Mouse (Mus musculus) Patski (cell line): ENCODE measurements at regions not wholly inside any gene's neighbourhood (a gene's known extent, or its start where the extent isn't known, plus 50 kb on each side); places are given as distances from the start of the nearest gene placed in this dataset.

Source experiments
- ATAC-seq: fragments of 100-300 bp; one replicate; pipeline ENCODE4 v1.8.0; 2021
- CTCF ChIA-PET: fragments of 350-600 bp; sonication (Branson Sonifier 250); formaldehyde crosslinking; loops from one replicate; lab custom pipeline; 2022; ENCODE audit warnings: inconsistent platforms; lab: Charles Lee
- POLR2A ChIA-PET: fragments of 350-600 bp; sonication (Branson Sonifier 250); formaldehyde crosslinking; loops from one replicate; lab custom pipeline; 2022; ENCODE audit warnings: antibody characterized with exemption, inconsistent platforms; lab: Charles Lee
- DNase-seq: peaks from one replicate; pipeline ENCODE4 v3.0.0-alpha.2; 2011; ENCODE audit warnings: low read depth, low spot score
- H3K27me3 ChIP-seq: fragments of 371-371 bp; one replicate; pipeline ENCODE4 v1.5.1; 2021
- CTCF ChIP-seq: fragments of 100-300 bp; IDR thresholded peaks from one replicate; pipeline ENCODE4 v1.5.1; 2021
- in situ Hi-C: fragments of 300-500 bp; cut with MboI; formaldehyde crosslinking; loops from 3 replicates; pipeline ENCODE4 v1.11.1; 2018; ENCODE audit warnings: low pct_unique_long_range_greater_than_20kb, mixed read lengths

DNA sequence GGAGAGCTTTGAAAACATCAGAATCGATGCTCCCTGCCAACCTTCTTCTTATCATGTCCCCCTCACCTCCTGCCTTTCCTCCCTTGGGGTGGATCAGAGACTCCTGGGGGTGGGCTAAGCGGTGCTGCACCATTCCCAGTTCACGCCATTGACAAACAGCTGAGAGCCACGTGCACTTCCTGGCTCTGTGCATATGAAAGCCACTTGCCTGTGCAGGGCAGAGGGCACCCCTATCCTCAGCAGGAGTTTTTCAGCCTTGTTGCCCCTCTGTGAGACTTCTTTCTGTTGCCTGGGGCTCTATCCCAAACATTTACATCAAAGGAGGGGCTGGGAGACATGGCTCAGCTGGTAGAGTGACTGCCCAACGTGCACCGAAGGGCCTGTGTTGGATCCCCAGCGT lies 531.1 kb upstream of the Tbx3 start:
- TF ChIP-seq CTCF = no peak
- in situ Hi-C loops = no loop called here
- DNase-seq (no peak), ATAC-seq (no peak)
- ChIA-PET CTCF (no interaction called here), POLR2A (no interaction called here)
- H3K27me3 ChIP-seq = no peaks in the 10 kb centered on the region

DNA sequence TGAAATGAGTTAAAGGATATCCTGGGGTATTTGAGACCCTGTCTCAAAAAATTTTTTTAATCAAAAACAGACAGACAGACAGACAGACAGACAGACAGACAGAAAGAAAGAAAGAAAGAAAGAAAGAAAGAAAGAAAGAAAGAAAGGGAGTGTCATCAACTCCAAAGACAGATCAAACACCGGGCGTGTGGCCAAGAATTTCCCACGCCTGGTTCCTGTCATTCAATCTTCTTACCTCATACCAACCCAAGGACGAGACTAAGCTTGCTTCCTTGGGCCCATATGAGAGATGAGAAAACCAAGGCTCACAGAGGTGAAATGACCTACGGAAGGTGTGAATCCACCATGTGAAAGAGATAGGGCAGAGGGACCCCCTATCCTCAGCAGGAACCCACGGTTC lies 530.7 kb upstream of the Tbx3 start:
- POLR2A ChIA-PET = no interaction called here
- H3K27me3 ChIP-seq = no peaks in the 10 kb centered on the region
- DNase-seq = no peak
- CTCF ChIA-PET = no interaction called here
- TF ChIP-seq CTCF = no peak
- in situ Hi-C loops = no loop called here
- ATAC-seq = no peak

DNA sequence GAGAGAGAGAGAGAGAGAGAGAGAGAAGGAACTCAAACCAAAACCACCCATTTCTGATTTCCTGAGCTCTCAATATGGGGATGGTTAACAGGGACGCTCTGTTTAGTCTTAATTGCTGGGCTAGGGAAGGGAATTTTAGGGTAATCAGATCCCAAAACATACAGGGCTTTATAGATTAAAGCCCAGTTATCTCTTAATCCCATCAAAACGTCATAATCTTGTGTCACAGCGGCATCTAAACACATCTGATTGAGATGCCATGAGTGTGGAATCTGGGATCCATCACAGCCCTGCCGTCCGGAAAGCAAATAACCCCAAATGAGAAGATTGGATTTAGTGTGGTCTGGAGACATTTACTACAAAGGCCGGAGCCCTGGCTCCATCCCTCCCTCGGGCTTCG lies 527.1 kb upstream of the Tbx3 start:
- ATAC-seq (no peak), DNase-seq (no peak)
- ChIA-PET CTCF (no interaction called here), POLR2A (no interaction called here)
- no peaks in the 10 kb centered on the region for H3K27me3 ChIP-seq
- in situ Hi-C loops = no loop called here
- no peak for TF ChIP-seq CTCF

DNA sequence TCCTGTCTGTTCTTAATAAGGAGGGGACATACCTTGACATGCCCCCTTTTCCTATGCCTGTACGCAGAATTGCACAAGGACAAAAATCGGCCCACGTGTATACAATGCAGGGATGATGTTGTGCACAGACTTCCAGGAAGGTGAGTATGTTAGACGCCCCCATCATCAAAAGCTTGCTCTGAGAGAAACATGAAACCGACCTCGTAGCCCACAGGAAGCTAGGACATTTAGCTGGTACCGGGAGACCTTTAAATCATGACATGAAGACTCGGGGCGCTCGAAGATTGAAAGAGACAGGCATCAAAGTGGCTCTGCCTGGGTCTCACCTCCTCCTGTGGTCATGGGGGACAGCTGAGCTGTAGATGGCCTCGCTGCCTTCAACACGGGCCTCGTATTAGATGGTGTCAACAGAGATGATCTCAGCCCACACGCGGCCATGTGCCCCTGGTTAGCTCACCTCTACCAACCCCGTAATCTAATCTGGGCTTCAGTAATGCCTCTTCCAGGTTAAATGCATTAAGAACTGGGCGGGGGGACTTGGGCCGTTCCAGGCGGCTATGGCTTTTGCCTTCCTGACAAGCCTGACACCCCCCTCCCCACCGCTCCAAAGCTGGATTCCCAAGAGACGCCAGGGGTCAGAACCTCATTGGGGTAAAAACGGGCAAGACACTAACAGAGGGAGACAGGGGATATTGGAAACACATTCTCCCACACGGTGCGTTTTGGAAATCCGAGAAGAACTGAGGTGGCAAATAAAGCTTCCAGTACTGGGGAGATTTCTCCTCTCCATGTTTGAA lies 520.9 kb upstream of the Tbx3 start:
- ChIA-PET POLR2A (no interaction called here), CTCF (no interaction called here)
- in situ Hi-C loops = no loop called here
- H3K27me3 ChIP-seq = no peaks in the 10 kb centered on the region
- no peak for ATAC-seq
- TF ChIP-seq CTCF = no peak
- no peak for DNase-seq

DNA sequence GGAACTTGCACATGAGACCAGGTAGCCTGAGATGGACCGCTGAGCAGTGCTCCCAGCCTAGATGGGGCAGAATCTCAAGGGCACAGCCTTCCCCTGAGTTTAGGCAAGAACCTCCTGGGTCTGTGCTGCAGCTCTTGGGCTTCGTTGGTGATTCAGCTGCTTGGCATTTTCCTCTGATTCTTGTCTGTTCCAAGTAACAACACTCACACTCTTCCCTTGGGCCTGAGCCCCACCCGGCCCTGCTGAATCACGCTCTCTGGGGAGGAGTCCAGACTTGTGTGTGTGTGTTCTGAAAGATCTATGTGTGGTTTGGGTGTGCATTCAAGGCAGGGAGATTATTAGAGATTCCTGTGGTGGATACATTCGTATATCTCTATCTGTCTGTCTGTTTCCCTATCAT lies 517.4 kb upstream of the Tbx3 start:
- ChIA-PET POLR2A (interaction anchor here (0.6 kb wide), 1 partner anchor 453 kb away, joined by 4 read pairs; no protein-coding TSS in a partner anchor), CTCF (no interaction called here)
- no peaks in the 10 kb centered on the region for H3K27me3 ChIP-seq
- no peak for TF ChIP-seq CTCF
- DNase-seq (no peak), ATAC-seq (no peak)
- in situ Hi-C loops = no loop called here

DNA sequence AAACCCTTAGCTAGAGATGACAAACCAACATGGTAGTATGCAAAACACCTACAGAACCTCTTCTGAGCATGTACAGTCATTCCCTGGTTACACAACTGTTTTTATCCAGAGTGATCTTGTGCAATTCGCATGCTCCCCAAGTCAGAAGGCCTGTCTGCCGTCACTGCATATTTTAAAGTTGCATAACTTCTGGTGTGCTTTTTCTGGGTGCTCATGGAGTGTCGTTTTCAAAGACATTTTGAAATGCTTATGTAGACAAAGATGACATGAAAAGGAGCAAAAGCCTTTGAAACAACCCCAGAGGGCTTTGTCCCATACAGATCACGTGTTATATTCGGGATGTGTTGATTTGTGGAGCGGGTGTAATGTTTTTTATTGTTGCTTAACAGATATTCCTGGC lies 513.8 kb upstream of the Tbx3 start:
- ChIA-PET CTCF (no interaction called here), POLR2A (no interaction called here)
- H3K27me3 ChIP-seq = no peaks in the 10 kb centered on the region
- TF ChIP-seq CTCF = no peak
- no peak for DNase-seq
- in situ Hi-C loops = no loop called here
- ATAC-seq = no peak

DNA sequence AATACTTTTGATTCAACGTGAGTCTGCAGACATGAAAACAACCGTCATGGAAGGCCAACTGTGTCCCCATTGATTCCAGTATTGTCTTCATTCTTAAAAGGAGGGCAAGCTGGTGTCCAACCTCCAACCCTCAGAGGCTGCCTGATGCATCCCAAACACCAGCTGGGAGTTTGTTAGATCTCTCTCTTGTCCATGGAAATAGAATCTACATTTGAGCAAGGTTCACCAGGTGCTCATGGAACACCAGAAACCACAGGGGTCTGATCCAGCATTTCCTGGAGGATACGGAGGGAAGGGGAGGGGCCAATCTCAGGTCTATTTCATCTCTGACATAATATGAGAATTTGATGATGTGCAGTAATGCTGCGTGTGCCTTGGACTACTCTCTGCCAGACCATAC lies 512.3 kb upstream of the Tbx3 start:
- DNase-seq (no peak), ATAC-seq (no peak)
- ChIA-PET CTCF (no interaction called here), POLR2A (no interaction called here)
- TF ChIP-seq CTCF = no peak
- in situ Hi-C loops = no loop called here
- no peaks in the 10 kb centered on the region for H3K27me3 ChIP-seq

DNA sequence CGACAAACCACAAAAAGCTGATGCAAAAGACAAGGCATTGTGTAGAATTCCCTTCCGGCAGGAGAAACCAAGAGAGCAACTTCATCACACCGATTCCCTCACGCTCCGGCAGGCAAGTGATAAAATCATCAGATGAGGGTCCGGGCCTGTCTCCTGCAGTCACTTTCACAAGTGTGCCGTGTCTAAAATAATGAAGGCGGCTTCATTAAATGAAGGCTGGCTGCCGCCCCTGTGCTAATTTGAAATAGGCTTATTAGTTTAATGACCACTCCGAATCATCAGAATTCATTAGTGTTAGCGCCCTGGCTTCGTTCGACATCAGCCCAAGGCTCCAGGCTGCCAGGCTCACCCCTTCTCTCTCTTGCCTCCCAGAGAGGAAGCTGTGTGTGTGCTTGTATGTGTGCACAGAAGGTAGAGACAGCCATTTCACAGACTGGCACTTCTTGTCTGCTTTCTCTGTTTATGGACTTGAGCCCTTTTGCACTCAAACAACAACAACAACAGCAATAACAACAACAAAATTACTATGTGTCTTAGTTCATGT lies 508.3 kb upstream of the Tbx3 start:
- DNase-seq = no peak
- in situ Hi-C loops = no loop called here
- CTCF ChIA-PET = no interaction called here
- no peak for ATAC-seq
- no peaks in the 10 kb centered on the region for H3K27me3 ChIP-seq
- TF ChIP-seq CTCF = no peak
- POLR2A ChIA-PET = no interaction called here

DNA sequence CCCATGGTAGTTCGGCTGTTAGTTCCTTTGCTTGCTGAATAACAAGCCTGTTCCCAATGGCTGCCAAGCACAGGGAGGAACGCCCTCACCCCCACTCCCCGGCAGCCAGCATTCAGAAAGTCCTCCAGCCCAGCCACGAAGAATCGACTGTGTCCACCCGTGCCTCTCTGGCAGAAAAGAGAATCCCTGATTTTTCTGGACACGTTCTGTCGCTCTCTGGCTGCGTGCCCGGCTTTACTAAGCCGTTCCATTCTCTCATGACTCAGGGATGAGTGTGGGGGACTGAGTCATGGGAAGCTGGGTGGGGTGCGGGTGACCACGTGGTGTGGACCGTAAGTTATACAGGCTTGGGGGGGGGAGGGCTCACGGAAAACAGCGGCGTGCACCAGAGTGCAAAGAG lies 502.8 kb upstream of the Tbx3 start:
- in situ Hi-C loops = no loop called here
- ChIA-PET POLR2A (no interaction called here), CTCF (no interaction called here)
- DNase-seq (no peak), ATAC-seq (no peak)
- H3K27me3 ChIP-seq = no peaks in the 10 kb centered on the region
- TF ChIP-seq CTCF = no peak

DNA sequence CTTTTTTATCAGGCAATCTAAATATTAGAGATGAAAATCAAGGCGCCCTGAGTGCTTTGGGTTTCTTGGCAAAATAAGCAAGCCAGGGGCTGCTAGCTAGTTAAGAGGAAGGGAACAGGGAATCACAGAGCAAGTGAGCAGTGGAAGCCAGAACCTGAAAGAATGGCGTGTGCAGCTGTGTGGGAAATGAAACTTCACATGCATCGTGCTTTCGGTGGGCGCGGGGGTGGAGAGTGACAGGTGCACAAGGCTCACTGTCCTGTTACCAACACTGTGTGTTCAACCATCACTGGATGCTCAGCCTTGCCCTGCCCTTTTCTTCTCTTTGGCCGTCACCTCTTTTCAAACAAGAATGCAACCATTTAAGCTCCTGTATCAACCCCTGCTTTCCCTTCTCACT lies 501.2 kb upstream of the Tbx3 start:
- ATAC-seq (no peak), DNase-seq (no peak)
- no peaks in the 10 kb centered on the region for H3K27me3 ChIP-seq
- in situ Hi-C loops = no loop called here
- CTCF ChIA-PET = no interaction called here
- TF ChIP-seq CTCF = no peak
- POLR2A ChIA-PET = no interaction called here

DNA sequence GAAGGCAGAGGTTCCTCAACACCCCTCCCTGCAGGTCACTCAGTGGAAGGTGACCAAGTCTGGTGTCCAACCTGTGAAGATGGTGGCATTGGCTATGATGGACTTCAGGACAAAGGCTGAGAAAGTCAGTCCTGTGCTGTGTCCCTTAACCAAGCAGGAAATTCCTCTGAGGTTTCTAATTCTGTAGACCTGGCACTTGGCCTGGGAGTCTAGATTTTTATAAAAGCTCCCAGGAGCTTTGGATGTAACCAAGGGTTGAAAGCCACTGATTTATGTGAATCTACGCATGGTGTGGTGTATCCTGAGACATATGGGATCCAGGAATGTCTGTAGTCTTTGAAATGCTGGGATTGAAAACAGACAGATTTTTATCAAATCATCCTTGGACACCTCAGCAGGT lies 498.8 kb upstream of the Tbx3 start:
- in situ Hi-C loops = no loop called here
- POLR2A ChIA-PET = no interaction called here
- no peak for TF ChIP-seq CTCF
- ATAC-seq (no peak), DNase-seq (no peak)
- CTCF ChIA-PET = no interaction called here
- no peaks in the 10 kb centered on the region for H3K27me3 ChIP-seq
